Mouse (Mus musculus): Measurements from ENCODE around the gene Cybrd1. TPM values are rescaled to one million over a fixed set of nuclear protein-coding genes. Genes with fewer than 3 reads are reported as not detected.

The Cybrd1 gene
- polyA plus RNA-seq, 1 experiment from 2014 or later, result 1.2 TPM

DNA sequence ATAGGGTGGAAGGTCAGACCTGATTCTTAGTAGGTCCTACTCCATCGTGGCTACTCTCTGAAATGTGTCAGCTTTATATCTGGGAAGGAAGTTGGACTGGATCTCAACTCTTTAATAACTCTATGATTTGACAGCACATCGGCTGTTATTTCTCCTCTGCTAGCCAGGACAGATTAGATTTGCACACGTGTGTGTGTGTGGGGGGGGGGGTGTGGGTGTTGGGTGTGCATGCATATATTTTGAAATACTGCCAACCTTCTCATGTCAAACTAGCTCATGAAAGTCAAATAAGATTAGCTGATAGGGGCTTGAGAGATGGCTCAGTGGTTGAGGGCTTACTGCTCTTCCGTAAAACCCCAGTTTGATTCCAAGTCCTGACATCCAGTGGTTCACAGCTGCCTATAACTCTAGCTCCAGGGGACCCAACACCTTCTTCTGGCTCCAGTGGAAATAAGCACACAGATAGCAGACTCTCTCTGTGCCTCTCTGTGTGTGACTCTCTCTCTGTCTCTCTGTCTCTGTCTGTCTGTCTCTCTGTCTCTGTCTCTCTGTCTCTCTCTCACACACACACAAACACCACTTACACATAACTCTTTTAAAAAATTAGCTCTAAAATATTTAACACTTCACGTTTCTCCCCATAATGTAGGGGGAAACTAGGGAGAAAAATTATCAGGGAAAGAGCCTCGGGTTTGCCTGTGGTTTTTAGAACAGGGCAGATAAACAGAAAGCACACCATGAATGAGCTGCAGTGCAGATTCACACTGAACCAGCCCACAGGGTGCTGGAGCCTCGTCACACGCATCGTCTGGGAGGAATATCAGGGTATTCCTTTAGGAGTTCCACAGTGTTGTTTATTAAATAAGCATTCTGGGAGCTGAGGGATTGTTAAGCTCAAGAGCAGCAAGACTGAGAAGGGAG, 58.9 kb downstream of the Cybrd1 start:
- Histone ChIP-seq H3K4me3 (ENCODE audit: low read depth, low read length) (no peak overlapping the region), H3K27me3 (ENCODE audit: insufficient read depth, low read length) (no peaks in the 10 kb centered on the region), H3K27ac (ENCODE audit: low read depth) (no peak overlapping the region), H3K9me3 (ENCODE audit: low read depth, low read length) (no peaks in the 10 kb centered on the region), H3K9ac (no peak overlapping the region), H3K36me3 (ENCODE audit: insufficient read depth) (no peaks in the 10 kb centered on the region), H3K4me1 (ENCODE audit: insufficient read depth) (no peaks in the 10 kb centered on the region; the same call in 1 of the 2 replicates), H3K4me2 (no peak overlapping the region)
- 31% methylated on average over 9 of the region's 9 CpGs for WGBS
- peak; percentile 36 for DNase-seq
- no peak for TF ChIP-seq CTCF (IDR thresholded peaks at IDR 0.05; ENCODE audit: low read depth)
- no peak for ATAC-seq (ENCODE audit: insufficient read depth)

DNA sequence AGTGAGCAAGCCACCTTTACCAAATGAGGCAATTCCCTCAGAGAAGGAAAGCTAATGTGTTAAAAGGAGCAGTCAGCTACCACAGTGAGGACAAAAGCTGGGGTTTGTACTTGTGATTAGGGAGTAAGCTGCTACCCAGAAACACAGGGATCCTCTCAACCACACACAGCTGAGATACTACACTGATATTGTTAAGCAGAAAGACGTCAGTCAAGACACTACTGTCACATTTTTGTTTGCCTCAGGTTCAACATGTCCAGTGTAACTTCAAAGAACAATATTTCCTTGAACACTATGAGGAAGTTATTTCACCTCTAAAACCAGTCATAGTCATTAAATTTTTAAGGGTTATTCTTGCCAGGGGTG, 59.5 kb downstream of the Cybrd1 start:
- H3K9me3 ChIP-seq (ENCODE audit: low read depth, low read length), result no peaks in the 10 kb centered on the region

GRCm38 (mm10) chr2:71177760-71178159, 60.0 kb downstream of the Cybrd1 start:
- 0 out of 2 replicates have a peak, but pooled peaks have one; percentile 17 for TF ChIP-seq CTCF (IDR thresholded peaks at IDR 0.05; ENCODE audit: low read depth)
- Histone ChIP-seq H3K27me3 (ENCODE audit: insufficient read depth, low read length) (no peaks in the 10 kb centered on the region), H3K4me3 (ENCODE audit: low read depth, low read length) (no peak overlapping the region), H3K36me3 (ENCODE audit: insufficient read depth) (no peaks in the 10 kb centered on the region), H3K4me2 (no peak overlapping the region), H3K27ac (ENCODE audit: low read depth) (no peak overlapping the region), H3K4me1 (ENCODE audit: insufficient read depth) (no peaks in the 10 kb centered on the region; the same call in 1 of the 2 replicates), H3K9me3 (ENCODE audit: low read depth, low read length) (no peaks in the 10 kb centered on the region), H3K9ac (no peak overlapping the region)
- no peak for ATAC-seq (ENCODE audit: insufficient read depth)
- WGBS, result 94% methylated on average over 1 of the region's 1 CpGs
- no peak for DNase-seq

More for the DNA sequence above, 59.5 kb downstream of the Cybrd1 start:
- no peak overlapping the region for H3K4me3 ChIP-seq (ENCODE audit: low read depth, low read length)
- no peaks in the 10 kb centered on the region; the same call in 1 of the 2 replicates for H3K4me1 ChIP-seq (ENCODE audit: insufficient read depth)
- no peak for DNase-seq
- H3K27me3 ChIP-seq (ENCODE audit: insufficient read depth, low read length), result no peaks in the 10 kb centered on the region
- no peak for TF ChIP-seq CTCF (IDR thresholded peaks at IDR 0.05; ENCODE audit: low read depth)
- no peaks in the 10 kb centered on the region for H3K36me3 ChIP-seq (ENCODE audit: insufficient read depth)
- H3K27ac ChIP-seq (ENCODE audit: low read depth), result no peak overlapping the region
- 55% methylated on average over 1 of the region's 1 CpGs for WGBS
- ATAC-seq (ENCODE audit: insufficient read depth), result no peak
- H3K9ac ChIP-seq, result no peak overlapping the region
- no peak overlapping the region for H3K4me2 ChIP-seq

- ATAC-seq (ENCODE audit: insufficient read depth) (no peak), DNase-seq (no peak)
- 65% methylated on average over 10 of the region's 10 CpGs for WGBS
- Histone ChIP-seq H3K4me3 (ENCODE audit: low read depth, low read length) (no peak overlapping the region), H3K9me3 (ENCODE audit: low read depth, low read length) (no peaks in the 10 kb centered on the region), H3K36me3 (ENCODE audit: insufficient read depth) (no peaks in the 10 kb centered on the region), H3K4me1 (ENCODE audit: insufficient read depth) (no peaks in the 10 kb centered on the region; the same call in 1 of the 2 replicates), H3K9ac (no peak overlapping the region), H3K4me2 (no peak overlapping the region), H3K27ac (ENCODE audit: low read depth) (no peak overlapping the region), H3K27me3 (ENCODE audit: insufficient read depth, low read length) (no peaks in the 10 kb centered on the region)
- no peak for TF ChIP-seq CTCF (IDR thresholded peaks at IDR 0.05; ENCODE audit: low read depth)
These were observed 62.0 kb downstream of the Cybrd1 start for GRCm38 (mm10) chr2:71179716-71180115.

- peak; percentile 44 for DNase-seq
- H3K4me2 ChIP-seq, result no peak overlapping the region
- no peaks in the 10 kb centered on the region; the same call in 1 of the 2 replicates for H3K4me1 ChIP-seq (ENCODE audit: insufficient read depth)
- H3K9me3 ChIP-seq (ENCODE audit: low read depth, low read length), result no peaks in the 10 kb centered on the region
- WGBS, result 39% methylated on average over 8 of the region's 8 CpGs
- no peak overlapping the region for H3K9ac ChIP-seq
- H3K27ac ChIP-seq (ENCODE audit: low read depth), result 0 out of 2 replicates have a peak overlapping the region, but pooled peaks have one; percentile 16
- no peak for TF ChIP-seq CTCF (IDR thresholded peaks at IDR 0.05; ENCODE audit: low read depth)
- no peaks in the 10 kb centered on the region for H3K27me3 ChIP-seq (ENCODE audit: insufficient read depth, low read length)
- H3K36me3 ChIP-seq (ENCODE audit: insufficient read depth), result no peaks in the 10 kb centered on the region
- H3K4me3 ChIP-seq (ENCODE audit: low read depth, low read length), result no peak overlapping the region
- ATAC-seq (ENCODE audit: insufficient read depth), result no peak; the same call in 1 of the 2 replicates
These were observed 63.0 kb downstream of the Cybrd1 start for GRCm38 (mm10) chr2:71180566-71181217.

DNA sequence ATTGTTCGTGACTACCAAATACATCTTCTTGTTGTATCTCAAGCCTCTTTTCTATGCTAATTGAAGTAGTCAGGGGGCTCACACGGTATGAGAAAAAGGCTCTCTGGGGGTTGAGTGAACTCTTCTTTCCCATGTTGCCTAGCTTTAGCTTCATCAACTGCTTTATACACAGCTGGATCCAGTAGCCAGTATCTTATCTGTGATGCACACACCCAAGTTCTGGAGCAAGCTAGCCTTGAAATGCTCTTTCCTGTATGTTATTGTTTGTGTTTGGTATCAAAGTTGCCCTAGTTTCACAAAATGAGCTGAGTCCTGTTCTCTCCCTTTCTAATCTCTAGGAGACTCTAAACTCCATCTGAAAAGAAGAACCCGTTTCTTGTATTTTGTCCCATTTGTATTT, 70.2 kb downstream of the Cybrd1 start:
- WGBS, result 67% methylated on average over 3 of the region's 3 CpGs
- no peak overlapping the region for H3K4me2 ChIP-seq

GRCm38 (mm10) chr2:71188861-71189260, 71.1 kb downstream of the Cybrd1 start:
- 0 out of 2 replicates have a peak, but pooled peaks cover 2% of the 10 kb centered on the region for H3K4me1 ChIP-seq (ENCODE audit: insufficient read depth)
- DNase-seq (no peak), ATAC-seq (ENCODE audit: insufficient read depth) (no peak)
- no peak for TF ChIP-seq CTCF (IDR thresholded peaks at IDR 0.05; ENCODE audit: low read depth)
- no peaks in the 10 kb centered on the region for H3K27me3 ChIP-seq (ENCODE audit: insufficient read depth, low read length)
- H3K36me3 ChIP-seq (ENCODE audit: insufficient read depth), result no peaks in the 10 kb centered on the region
- no peak overlapping the region for H3K9ac ChIP-seq
- H3K27ac ChIP-seq (ENCODE audit: low read depth), result no peak overlapping the region
- 34% methylated on average over 2 of the region's 2 CpGs for WGBS
- H3K4me2 ChIP-seq, result no peak overlapping the region
- H3K4me3 ChIP-seq (ENCODE audit: low read depth, low read length), result no peak overlapping the region
- no peaks in the 10 kb centered on the region for H3K9me3 ChIP-seq (ENCODE audit: low read depth, low read length)

More for the DNA sequence above, 70.2 kb downstream of the Cybrd1 start:
- H3K9ac ChIP-seq, result no peak overlapping the region
- DNase-seq (no peak), ATAC-seq (ENCODE audit: insufficient read depth) (no peak)
- H3K4me1 ChIP-seq (ENCODE audit: insufficient read depth), result 0 out of 2 replicates have a peak, but pooled peaks cover 2% of the 10 kb centered on the region
- no peaks in the 10 kb centered on the region for H3K27me3 ChIP-seq (ENCODE audit: insufficient read depth, low read length)
- no peak overlapping the region for H3K4me3 ChIP-seq (ENCODE audit: low read depth, low read length)
- no peak overlapping the region for H3K27ac ChIP-seq (ENCODE audit: low read depth)
- no peaks in the 10 kb centered on the region for H3K36me3 ChIP-seq (ENCODE audit: insufficient read depth)
- no peaks in the 10 kb centered on the region for H3K9me3 ChIP-seq (ENCODE audit: low read depth, low read length)
- TF ChIP-seq CTCF (IDR thresholded peaks at IDR 0.05; ENCODE audit: low read depth), result no peak

Measured in lung, embryonic 14.5 days (tissue).